Mouse (Mus musculus) thymus, adult 2 months (tissue): ENCODE results near the gene Ttn.

Experiments used
- CTCF ChIP-seq: fragments of 200-500 bp; IDR thresholded peaks from 2 replicates; pipeline ENCODE4 v1.5.1; 2012; ENCODE audit warnings: mild to moderate bottlenecking, control low read depth, low read length, moderate library complexity, borderline replicate concordance; ENCODE audit not compliant: control insufficient read depth, poor library complexity, insufficient read depth; ENCODE audit errors: extremely low read depth
- POLR2A ChIP-seq: fragments of 200-500 bp; IDR thresholded peaks from 2 replicates; pipeline ENCODE4 v1.6.1; 2012; ENCODE audit warnings: mild to moderate bottlenecking, low read length, control low read depth, moderate library complexity; ENCODE audit not compliant: control insufficient read depth, poor library complexity, insufficient read depth; ENCODE audit errors: extremely low read depth

DNA sequence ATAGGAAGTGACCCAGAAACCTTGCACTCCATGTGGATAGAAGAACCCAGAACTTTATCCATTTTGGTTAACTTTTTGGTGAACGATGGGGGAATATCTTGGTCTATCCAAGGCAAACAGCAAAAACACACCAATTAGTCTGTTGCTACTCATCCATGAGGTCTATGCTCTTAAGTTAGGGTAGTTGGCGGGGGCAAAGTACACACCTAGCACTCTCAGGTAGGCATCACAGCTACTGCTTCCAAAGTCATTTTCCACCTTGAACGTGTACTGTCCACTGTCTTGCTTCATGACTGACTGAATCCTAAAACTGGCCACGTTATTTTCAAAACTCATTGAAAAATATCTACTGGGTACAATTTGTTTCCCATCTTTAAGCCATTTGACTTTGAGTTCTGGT lies 87.0 kb downstream of the Ttn start:
- TF ChIP-seq CTCF (no peak), POLR2A (no peak)
